Mouse (Mus musculus): ENCODE results near the gene Cdc42bpg.

Gene Cdc42bpg

GRCm38 (mm10) chr19:6347615-6348014 lies 41.4 kb downstream of the Cdc42bpg start:
- DNase-seq (ENCODE audit: low spot score in 2 of 2): no peak

GRCm38 (mm10) chr19:6348717-6349116 lies 42.5 kb downstream of the Cdc42bpg start:
- DNase-seq (ENCODE audit: low spot score in 2 of 2): peak in 1 of 2 experiments; percentile 10

- DNase-seq (ENCODE audit: low spot score in 2 of 2): peak in 1 of 2 experiments; percentile 27
These were observed 43.1 kb downstream of the Cdc42bpg start for GRCm38 (mm10) chr19:6349215-6349983.

- peak in 1 of 2 experiments; percentile 15 for DNase-seq (ENCODE audit: low spot score in 2 of 2)
These were observed 45.3 kb downstream of the Cdc42bpg start for GRCm38 (mm10) chr19:6351431-6352106.

- DNase-seq (ENCODE audit: low spot score in 2 of 2): no peak
These were observed 45.9 kb downstream of the Cdc42bpg start for GRCm38 (mm10) chr19:6352107-6352505.

- DNase-seq (ENCODE audit: low spot score in 2 of 2): peak in 1 of 2 experiments; percentile 12
These were observed 47.8 kb downstream of the Cdc42bpg start for GRCm38 (mm10) chr19:6354030-6354429.

- DNase-seq (ENCODE audit: low spot score in 2 of 2): no peak
These were observed 55.0 kb downstream of the Cdc42bpg start for GRCm38 (mm10) chr19:6361291-6361690.

GRCm38 (mm10) chr19:6363091-6363410 lies 56.8 kb downstream of the Cdc42bpg start:
- DNase-seq (ENCODE audit: low spot score in 2 of 2): no peak

- peak; percentile 100 for DNase-seq (ENCODE audit: low spot score in 2 of 2)
These were observed 57.4 kb downstream of the Cdc42bpg start, which contains the start of gene Sf1 for GRCm38 (mm10) chr19:6363411-6364240. Gene Sf1, plus strand, starts transcription at chr19:6363690.

GRCm38 (mm10) chr19:6364317-6364725 lies 58.1 kb downstream of the Cdc42bpg start:
- DNase-seq (ENCODE audit: low spot score in 2 of 2): peak; percentile 93 to 98

GRCm38 (mm10) chr19:6364842-6365241 lies 58.6 kb downstream of the Cdc42bpg start:
- no peak for DNase-seq (ENCODE audit: low spot score in 2 of 2)

- DNase-seq (ENCODE audit: low spot score in 2 of 2): no peak
These were observed 63.9 kb downstream of the Cdc42bpg start for GRCm38 (mm10) chr19:6370175-6370574.

GRCm38 (mm10) chr19:6372433-6372832 lies 66.2 kb downstream of the Cdc42bpg start:
- no peak for DNase-seq (ENCODE audit: low spot score in 2 of 2)

GRCm38 (mm10) chr19:6373539-6374400 lies 67.5 kb downstream of the Cdc42bpg start:
- peak; percentile 82 to 96 for DNase-seq (ENCODE audit: low spot score in 2 of 2)

- no peak for DNase-seq (ENCODE audit: low spot score in 2 of 2)
These were observed 68.3 kb downstream of the Cdc42bpg start for GRCm38 (mm10) chr19:6374571-6374970.
